Mouse (Mus musculus): ENCODE data around the gene Ptprc. TPM values are rescaled to one million over a fixed set of nuclear protein-coding genes. Genes with fewer than 3 reads are reported as not detected.

Ptprc gene
- total RNA-seq, 2 experiments from 2014 or later: 2.0 to 2.6 TPM

DNA sequence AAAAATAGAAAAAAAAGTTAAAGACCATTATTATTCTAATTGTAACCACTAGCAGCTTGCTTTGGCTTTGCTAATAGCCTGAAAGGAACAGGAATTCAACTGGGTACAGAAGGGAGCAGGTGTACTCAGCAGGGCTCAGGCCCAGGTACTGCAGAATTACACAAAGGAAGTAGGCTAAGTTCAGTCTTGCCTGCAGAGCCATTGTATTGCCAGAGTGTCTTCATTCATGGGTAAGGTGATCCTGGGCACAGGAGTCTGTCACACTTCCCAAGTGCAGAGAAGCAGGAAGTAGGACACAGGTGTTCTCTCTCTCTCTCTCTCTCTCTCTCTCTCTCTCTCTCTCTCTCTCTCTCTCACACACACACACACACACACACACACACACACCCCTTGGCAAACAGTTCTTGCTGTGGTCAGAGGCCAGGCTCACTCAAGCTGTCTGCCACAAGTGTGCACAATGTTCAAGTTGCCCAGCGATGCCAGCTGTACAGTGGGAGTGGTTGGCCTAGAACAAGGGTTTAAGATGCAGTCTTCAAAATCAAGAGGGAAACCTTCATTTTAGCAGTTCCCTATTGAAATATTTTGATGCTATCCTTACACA lies 21.2 kb downstream of the Ptprc start:
- DNase-seq (ENCODE audit: low spot score in 2 of 2): no peak

DNA sequence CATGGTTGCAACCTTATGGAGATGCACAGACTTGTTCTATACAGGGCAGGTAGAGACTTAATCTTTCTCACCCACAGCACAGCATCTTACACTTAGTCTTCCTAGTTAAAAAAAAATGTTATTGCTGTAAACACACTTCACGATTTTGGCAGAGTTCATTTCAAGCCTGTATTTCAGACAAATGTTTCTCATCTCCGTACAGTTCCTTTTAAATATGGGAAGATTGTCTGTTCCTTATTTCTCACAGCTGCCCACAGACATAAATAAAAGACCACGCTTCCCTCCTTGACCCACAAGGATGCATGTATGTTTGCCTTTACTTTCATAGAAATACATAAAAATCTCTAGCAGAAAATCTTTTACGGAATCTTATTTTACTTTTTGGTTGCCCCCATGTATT lies 22.4 kb downstream of the Ptprc start:
- no peak for DNase-seq (ENCODE audit: low spot score in 2 of 2)

DNA sequence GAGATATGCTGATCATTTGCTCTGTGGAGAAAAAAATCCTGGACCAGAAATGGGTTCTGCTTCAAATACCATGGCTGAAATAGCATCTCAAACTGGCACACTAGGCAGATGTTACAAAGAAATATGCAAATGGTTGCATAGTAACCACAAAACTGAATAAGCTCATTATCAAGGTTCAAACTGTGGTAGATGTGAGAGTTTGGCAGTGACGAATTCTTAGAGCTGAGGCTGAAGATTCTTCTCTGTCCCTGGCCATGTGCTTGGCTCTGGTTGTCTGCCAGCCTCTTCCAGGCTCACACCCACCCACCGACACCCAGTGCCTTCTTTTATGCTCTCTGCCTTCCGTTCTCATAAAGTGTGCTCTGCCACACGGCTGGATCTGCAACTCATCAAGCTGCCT lies 26.7 kb downstream of the Ptprc start:
- DNase-seq (ENCODE audit: low spot score in 2 of 2): peak; percentile 50 to 63

DNA sequence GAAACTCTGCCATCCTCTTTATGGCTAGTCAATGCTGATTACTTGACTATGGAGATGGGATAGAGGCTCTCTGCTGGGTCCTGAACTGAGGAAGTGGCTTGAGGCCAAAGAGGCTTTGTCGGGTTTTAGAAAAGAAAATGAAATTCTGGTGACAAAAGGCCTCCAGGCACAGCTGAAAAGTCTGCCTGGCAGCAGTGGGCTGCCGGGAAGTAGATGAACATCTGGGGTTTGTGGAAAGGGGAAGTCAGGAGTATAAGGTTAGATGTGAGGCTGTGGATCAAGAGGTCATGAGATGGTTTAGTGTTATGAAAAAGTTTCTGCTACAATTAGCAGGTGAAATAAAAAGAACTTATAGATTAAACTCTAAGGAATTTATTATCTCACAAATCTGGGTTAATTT lies 29.9 kb downstream of the Ptprc start:
- no peak for DNase-seq (ENCODE audit: low spot score in 2 of 2)

DNA sequence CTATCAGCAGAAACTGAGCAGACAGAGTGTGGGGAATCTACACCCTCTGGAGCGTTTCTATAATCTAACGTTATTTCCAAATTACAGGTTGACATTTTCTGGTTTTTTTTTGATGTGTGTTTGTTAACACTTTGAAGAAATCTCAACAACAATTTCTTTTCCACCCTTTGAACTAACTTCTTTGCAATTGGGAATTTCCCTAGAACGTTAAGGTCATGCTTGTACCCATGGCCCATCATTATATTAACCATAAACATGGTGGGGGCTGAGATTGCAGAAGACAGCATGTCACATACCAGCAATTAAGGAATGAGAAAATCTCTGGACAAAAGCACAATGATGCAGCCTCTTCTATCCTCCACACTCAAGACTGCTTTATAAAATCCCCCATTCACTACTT lies 30.4 kb downstream of the Ptprc start:
- DNase-seq (ENCODE audit: low spot score in 2 of 2): no peak

DNA sequence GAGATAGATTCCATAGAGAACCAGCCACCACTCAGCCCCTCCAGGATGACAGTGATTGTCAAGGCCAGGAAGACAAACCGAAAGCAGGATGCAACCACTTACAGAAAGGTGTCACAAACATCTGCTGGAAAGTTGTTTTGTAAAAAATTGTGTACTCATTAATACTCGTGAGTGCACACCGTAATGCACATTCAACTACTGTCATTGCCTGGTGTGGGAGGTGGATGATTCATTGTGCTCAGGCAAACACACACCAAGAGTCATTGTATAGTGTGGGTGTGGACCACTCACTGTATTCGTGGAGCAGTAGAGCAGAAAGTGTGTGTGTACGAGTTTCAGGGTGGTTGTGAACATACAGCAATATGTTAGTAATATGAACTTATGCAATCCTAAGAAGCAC lies 31.1 kb downstream of the Ptprc start:
- DNase-seq (ENCODE audit: low spot score in 2 of 2): no peak

DNA sequence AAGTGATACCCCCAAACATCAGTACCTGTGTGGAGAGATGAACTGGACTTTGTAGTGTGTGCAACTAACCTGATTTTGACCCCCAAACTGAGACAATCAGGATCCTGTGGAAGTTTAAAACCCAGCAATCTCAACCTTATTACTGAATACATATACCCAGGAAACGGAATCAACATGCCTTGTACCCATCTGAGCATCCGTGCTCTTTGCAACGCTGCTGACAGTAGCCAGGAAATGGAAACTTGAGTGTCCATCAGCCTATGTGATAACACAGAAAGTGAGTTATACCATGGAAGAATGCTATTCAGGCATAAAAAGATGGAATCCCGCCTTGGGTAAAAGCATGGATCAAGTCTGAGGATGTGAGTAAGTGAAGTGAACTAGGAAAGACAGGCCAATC lies 34.7 kb downstream of the Ptprc start:
- no peak for DNase-seq (ENCODE audit: low spot score in 2 of 2)

DNA sequence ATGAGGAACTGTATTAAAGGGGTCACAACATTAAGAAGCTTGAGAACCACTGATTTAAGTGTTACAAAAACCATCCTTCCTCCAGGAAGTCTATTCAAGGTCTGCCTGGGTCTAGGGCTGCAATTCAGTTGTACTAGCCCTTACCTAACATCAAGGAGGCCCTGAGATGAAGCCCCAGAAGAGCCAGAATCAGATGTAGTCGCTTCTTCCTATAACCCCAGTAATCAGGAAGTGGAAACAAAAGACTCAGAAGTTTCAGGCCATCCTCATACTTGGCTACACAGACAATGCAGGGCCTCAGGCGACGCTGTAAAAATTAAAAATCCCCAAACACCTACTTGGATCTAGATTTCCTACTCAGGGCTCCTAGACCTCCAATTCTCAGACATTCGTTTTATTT lies 37.8 kb downstream of the Ptprc start:
- DNase-seq (ENCODE audit: low spot score in 2 of 2): no peak

DNA sequence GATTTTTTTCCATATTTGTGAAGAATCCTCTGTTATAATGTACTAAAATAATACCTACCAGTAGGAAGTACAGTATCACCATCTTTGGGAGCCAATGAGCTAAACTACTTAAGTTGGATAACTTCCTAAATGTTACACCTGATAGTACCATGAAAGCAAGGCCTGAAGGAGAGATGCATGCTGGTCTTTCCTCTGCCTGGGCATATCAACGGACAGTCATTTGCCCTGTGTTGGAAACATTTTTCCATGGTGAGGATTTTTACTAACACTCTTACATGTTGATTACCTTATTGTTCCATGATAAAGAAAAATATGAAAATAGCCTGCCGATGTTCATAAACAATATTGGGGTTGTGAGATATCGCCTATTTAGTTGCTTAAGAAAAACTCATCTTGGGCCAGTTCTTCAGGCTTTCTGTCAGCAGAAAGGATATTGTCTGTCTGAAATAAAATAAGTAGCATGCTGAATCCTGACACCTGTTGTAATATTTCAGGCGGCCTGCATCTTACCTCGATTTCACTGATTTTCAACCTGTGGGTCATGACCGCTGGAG lies 38.4 kb downstream of the Ptprc start:
- no peak for DNase-seq (ENCODE audit: low spot score in 2 of 2)

DNA sequence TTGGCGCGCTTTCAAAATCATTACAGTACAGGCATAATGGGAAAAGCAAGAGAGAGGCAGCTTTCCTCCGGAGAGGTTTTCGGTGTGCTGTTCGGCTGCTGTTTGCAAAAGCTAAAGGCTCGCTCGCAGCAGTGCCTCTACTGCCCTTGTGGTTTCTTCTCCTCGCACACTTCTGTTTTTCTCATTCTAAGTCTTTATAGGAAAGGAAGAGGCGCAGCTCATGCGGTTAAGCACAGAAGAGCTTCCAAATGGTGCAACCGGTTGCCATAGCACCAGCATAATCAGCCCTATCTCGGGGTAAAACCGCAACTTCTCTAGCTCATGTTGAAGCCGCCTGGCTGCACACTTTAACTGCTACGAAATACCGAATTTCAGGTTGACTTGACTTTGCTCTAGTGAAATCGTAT lies 39.1 kb downstream of the Ptprc start:
- DNase-seq (ENCODE audit: low spot score in 2 of 2): peak; percentile 77 to 82

DNA sequence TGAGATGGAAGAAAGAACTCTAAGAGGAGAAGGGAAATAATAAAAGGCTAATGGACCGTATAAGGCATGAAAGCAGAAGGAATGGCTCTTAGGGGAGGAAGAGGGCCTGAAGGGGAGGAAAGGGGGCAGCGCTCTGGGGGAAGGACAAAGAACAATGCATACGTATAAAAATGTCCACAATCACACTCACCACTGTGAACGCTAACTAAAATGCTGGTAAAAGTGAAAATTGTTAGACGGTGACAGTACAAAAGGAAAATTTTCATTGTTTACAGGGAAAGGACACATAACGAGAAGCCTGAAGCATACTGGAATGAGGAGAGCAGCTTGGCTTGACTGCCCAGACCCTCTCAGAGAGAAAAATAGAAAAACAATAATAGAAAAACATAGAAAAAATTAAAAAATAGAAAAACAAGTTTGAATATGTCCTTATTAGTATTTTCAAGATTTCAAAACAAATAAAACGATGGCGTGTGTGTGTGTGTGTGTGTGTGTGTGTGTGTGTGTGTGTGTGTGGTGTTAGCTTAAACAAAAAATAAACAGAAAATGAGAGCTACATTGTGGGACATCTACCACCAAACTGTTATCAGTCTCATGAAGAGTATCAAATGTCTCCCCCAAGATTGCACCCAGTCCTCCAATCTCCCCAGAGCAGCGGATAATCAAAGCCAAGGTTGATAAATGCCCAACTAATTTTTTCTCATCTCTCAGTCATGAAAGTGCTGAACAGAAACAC lies 39.7 kb downstream of the Ptprc start:
- DNase-seq (ENCODE audit: low spot score in 2 of 2): no peak

DNA sequence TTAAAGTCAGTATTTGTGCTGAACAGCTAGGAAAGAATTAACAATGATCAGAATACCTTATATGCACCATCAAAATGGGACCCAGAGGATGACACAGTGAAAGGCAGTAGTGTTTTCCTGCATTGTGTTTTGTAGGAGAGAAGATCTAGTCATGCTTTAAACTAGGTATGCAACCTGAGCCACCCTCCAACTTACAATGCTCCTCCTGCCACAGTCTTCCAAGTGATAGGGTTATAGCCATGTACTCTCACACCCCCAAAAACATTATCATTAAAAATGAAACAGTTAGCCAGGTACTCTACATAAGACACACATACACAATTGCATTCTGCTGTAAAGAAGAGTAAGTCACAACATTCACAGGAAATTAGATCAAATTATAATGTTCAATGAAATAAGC lies 40.4 kb downstream of the Ptprc start:
- no peak for DNase-seq (ENCODE audit: low spot score in 2 of 2)

DNA sequence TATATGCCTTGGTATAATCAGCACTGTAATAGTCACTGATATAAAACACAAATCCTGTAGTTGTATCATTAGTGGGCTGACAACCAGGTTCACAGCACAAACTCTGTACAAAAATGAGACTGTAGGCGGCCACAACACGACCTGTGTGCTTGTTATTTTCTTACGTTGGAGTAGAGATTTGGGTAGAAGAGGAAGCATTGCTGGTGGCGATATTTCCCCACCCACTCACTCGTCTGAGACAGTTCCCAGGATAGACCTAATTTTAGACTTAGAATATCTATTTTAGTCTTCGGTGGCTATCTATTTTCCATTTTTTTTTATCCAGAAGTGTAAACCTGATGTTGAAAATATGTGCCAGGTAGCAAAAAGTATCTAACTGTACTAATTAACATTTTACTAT lies 41.2 kb downstream of the Ptprc start:
- no peak for DNase-seq (ENCODE audit: low spot score in 2 of 2)

DNA sequence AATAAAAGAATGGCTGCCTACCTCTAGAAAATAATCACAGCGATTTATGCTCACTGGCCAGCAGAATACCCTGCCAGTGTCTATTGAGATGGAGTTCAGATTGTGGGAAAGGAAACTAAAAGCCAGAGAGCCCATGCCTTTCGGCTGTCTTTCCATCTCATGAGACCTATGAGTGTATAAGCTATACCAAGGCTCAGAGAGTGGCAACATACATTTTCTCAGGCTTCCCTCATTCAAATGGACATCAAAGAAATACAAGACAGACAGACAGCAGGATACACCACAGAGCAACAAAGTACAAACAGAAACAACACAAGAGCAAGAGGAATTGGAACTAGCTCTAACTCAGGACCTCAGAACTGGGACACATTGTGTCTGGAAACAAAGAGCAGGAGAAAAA lies 43.8 kb downstream of the Ptprc start:
- DNase-seq (ENCODE audit: low spot score in 2 of 2): no peak

DNA sequence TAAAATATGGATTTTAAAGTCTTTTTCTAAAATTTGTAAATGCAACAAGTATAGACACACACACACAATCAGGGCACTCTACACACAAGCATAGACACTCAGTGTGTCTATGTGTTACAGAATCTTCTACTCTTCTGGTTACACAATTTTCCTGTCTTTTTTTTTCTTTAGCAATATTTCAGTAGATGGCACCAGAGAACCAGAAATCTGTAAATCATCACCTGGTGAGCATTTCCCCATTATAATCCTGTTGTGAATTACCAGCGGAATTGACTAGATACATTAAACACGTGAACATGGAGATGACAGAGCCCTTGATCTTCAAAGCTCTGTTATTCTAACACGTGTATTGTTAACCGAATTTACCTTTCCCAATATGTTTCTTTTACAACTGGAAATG lies 45.4 kb downstream of the Ptprc start:
- peak in 1 of 2 experiments; percentile 49 for DNase-seq (ENCODE audit: low spot score in 2 of 2)

DNA sequence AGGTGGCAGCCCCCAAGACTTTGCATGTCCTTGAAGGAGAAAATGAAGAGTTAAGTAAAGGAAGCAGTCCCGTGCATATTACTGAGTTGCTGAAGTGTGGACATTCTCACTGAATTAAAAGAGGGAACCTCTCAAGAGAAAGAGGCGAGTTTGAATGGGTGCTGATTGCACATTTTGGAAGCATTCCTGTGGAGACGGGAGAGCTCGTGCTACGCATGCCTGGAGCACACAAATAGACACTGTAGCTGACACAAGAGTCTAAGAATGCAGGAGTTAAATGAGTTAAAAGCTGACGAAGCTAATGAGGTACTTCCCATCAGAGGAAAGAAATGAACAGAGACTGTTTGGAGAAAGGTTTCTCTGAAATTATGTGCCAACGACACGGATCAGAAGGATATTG lies 48.7 kb downstream of the Ptprc start:
- DNase-seq (ENCODE audit: low spot score in 2 of 2): no peak

DNA sequence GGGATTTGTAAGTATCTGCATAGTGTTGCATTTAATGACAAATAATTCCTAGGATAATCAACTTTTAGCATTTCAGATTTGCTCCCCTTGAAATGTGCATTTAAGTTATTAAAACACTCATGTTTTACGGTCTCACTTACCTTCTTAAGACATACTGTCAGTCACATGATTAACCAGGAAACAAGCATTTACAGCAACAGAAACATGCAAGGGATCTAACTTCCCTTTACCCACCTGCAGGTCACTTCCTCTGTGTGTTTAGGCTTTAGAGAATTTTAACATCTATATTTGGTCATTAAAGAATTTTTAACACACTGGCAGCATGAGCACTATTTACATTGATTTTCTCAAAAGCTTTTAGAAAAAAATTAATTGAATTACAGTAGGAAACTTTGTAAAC lies 50.2 kb downstream of the Ptprc start:
- DNase-seq (ENCODE audit: low spot score in 2 of 2): no peak

DNA sequence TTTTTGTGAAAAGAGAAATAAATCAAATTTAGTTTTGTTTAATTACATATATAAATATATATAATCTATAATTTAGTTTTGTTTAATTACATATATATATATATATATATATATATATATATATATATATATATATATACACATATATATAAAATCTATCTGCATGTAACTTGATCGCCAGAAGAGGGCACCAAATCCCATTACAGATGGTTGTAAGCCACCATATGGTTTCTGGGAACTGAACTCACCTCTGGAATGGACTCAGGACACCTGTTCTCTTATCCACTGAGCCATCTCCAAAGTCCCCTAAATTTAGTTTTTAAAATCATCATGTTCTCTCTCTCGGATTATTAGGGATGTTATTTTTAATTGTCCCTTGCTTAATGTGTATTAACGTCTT lies 51.6 kb downstream of the Ptprc start:
- DNase-seq (ENCODE audit: low spot score in 2 of 2): no peak

DNA sequence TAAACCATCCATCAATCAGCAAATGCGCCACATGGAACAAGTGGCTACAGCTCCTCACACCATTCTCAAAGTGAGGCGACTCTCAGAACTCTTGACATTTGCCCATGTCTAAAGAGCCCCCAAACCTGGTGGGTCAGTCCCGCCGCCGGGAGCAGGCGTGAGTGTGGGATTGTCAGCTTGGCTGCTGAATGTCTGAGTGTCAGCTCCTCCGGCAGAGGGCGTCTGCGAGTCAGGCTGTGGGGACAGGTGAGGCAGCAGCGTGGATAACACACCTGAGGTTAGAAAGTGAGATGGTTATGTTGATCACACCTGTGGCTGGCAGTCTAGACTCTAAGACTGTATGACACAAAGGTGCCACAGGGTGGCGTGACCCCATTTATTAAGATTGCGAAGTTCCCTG lies 55.6 kb downstream of the Ptprc start:
- DNase-seq (ENCODE audit: low spot score in 2 of 2): no peak

DNA sequence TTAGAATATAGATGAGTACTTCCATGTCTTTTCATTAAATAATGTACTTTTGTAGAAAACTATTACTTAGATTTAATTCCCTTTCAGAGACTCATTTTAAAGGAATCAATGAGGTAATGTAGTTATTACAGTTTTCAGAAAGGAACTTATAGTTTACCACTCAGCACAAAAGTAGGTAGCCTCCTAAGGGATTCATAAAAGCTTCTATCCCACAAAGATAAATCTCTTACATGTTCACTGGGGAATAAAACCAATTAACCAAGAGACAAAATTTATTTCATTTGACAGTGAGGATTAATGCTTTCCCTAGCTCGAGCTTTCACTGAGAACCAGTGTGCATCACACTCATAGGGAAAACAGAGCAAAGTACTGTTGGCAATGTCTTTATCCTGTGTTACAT lies 82.3 kb downstream of the Ptprc start:
- DNase-seq (ENCODE audit: low spot score in 2 of 2): no peak

DNA sequence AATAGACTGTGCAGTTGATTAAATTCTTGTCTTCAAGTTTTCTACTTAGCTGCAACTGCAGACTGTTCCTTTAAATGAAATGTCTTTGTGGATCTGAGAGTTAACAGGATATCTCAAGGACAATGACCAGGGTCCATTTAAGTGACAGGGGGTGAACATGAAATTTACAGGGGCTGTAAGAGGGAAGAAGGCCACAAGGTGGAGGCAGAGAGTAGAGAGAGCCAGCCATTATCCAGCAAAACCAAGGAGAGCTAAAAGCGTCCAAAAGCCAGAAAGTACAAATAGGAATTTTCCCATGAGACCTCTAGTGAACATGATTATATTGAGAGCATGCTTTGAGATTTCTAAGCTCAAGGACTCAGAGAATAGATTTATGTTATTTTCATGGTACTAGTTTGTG lies 89.7 kb downstream of the Ptprc start:
- peak; percentile 7 to 34 for DNase-seq (ENCODE audit: low spot score in 2 of 2)

DNA sequence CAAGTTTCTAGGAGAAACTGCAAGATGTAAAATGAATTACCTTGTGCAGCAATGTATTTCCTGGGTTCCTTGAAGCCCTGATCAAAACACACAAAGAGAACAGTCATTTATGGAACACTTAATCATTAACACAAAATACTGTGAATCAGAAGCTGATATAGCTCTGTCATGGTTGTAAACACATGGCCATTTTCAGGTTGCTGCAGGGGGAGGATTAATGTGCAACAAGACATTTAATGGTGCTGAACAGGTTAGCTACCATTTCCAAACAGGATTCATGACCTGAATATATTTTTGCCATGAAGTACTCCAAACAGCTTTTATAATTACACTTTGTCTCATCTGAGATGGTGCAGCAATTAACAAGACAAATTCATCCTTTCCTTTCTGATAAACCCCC lies 91.8 kb downstream of the Ptprc start:
- DNase-seq (ENCODE audit: low spot score in 2 of 2): no peak

DNA sequence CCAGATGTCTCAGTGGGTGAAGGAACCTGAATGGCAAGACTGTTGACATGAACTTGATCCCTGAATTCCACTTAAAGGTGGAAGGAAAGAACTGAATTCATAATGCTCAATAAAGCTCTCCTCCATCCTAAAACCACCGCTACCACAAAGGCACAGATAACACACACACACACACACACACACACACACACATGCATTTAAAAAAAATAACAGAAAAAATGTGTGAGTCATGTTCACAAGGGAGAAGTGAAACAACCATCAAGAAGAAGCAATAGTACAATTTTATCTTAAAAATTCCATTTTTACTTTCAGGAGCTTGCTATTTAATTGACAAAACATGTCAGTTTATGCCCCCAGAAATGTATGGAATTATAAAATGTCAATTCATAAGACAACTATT lies 95.2 kb downstream of the Ptprc start:
- no peak for DNase-seq (ENCODE audit: low spot score in 2 of 2)
